Mouse (Mus musculus) CH12.LX (cell line): ENCODE results near the gene Cacng7. TPM values are rescaled to one million over a fixed set of nuclear protein-coding genes. Genes with fewer than 3 reads are reported as not detected.
A peak's percentile ranks its signal among the peaks of the same experiment; 100 is the strongest.

Experiments
- DNase-seq: peaks from one replicate; pipeline ENCODE4 v3.0.0-alpha.2; 2013; ENCODE audit errors: extremely low read depth
- H3K27ac ChIP-seq: 2 replicates; pipeline ENCODE4 v1.5.1; 2012; ENCODE audit warnings: low read depth, mild to moderate bottlenecking, control low read depth, moderate library complexity; ENCODE audit not compliant: insufficient read depth
- H3K27me3 ChIP-seq: replicated peaks from 2 replicates; pipeline ENCODE3; 2012; ENCODE audit warnings: inconsistent platforms
- H3K36me3 ChIP-seq, 2 experiments: replicated peaks in 1 of 2; 2 replicates each; pipeline versions ENCODE3 to v1.6.1; 2012; ENCODE audit warnings: inconsistent platforms in 1 of 2, low read length in 1 of 2, mild to moderate bottlenecking in 1 of 2, mixed read lengths in 1 of 2, moderate library complexity in 1 of 2; ENCODE audit not compliant: control insufficient read depth in 1 of 2, insufficient read depth in 1 of 2
- H3K4me1 ChIP-seq, 2 experiments: 2 replicates each; pipeline ENCODE4 v1.6.1; 2012; ENCODE audit warnings: inconsistent platforms in 1 of 2, moderate library complexity in 1 of 2; ENCODE audit not compliant: insufficient read depth in 2 of 2, control insufficient read depth in 1 of 2
- H3K4me2 ChIP-seq: 2 replicates; pipeline ENCODE4 v1.6.1; 2012; ENCODE audit warnings: low read depth, mild to moderate bottlenecking, control low read depth; ENCODE audit not compliant: poor library complexity, insufficient read depth, severe bottlenecking
- H3K4me3 ChIP-seq, 3 experiments: fragments of 150-350 bp in 1 of 3; sonication (generic) in 1 of 3; replicated peaks in 1 of 3; 2 replicates each; pipeline versions ENCODE3 to v1.5.1; 2011 to 2012; ENCODE audit warnings: low read depth in 2 of 3, low read length in 2 of 3, mild to moderate bottlenecking in 2 of 3, moderate library complexity in 2 of 3, control low read depth in 1 of 3, improper control_type of control experiment in 1 of 3, inconsistent platforms in 1 of 3, mixed read lengths in 1 of 3; ENCODE audit not compliant: poor library complexity in 1 of 3
- H3K79me2 ChIP-seq: replicated peaks from 2 replicates; pipeline ENCODE4 v1.6.1; 2012; ENCODE audit warnings: mild to moderate bottlenecking, moderate library complexity; ENCODE audit not compliant: control insufficient read depth, poor library complexity, insufficient read depth, severe bottlenecking; ENCODE audit errors: extremely low read depth
- H3K9ac ChIP-seq: 2 replicates; pipeline ENCODE4 v1.6.1; 2012; ENCODE audit warnings: low read depth, mild to moderate bottlenecking, control low read depth, moderate library complexity; ENCODE audit not compliant: insufficient read depth
- H3K9me3 ChIP-seq: replicated peaks from 2 replicates; pipeline ENCODE3; 2012; ENCODE audit warnings: low read length, inconsistent platforms, mixed read lengths
- CHD1 ChIP-seq: IDR thresholded peaks from 2 replicates; pipeline ENCODE4 v1.6.1; 2012; ENCODE audit warnings: low read depth, low read length, improper control_type of control experiment, inconsistent platforms
- CTCF ChIP-seq, 2 experiments: IDR thresholded peaks in 1 of 2; conservative IDR thresholded peaks in 1 of 2; 2 replicates each; pipeline ENCODE4 v1.5.1; 2011 to 2012; ENCODE audit warnings: low read depth in 2 of 2, low read length in 2 of 2, improper control_type of control experiment in 1 of 2, inconsistent platforms in 1 of 2, mild to moderate bottlenecking in 1 of 2, moderate library complexity in 1 of 2
- EP300 ChIP-seq: IDR thresholded peaks from 2 replicates; pipeline ENCODE4 v1.6.1; 2011; ENCODE audit warnings: low read length, improper control_type of control experiment
- HCFC1 ChIP-seq: IDR thresholded peaks from 2 replicates; pipeline ENCODE4 v1.6.1; 2012; ENCODE audit warnings: low read depth, mild to moderate bottlenecking, inconsistent platforms, low read length, improper control_type of control experiment
- JUN ChIP-seq: IDR thresholded peaks from 2 replicates; pipeline ENCODE4 v1.6.1; 2011; ENCODE audit warnings: low read depth, mild to moderate bottlenecking, low read length, improper control_type of control experiment, moderate library complexity; ENCODE audit not compliant: insufficient read depth
- MAFK ChIP-seq: IDR thresholded peaks from 2 replicates; pipeline ENCODE4 v1.6.1; 2011; ENCODE audit warnings: low read length, improper control_type of control experiment; ENCODE audit not compliant: insufficient replicate concordance
- MAX ChIP-seq: IDR thresholded peaks from 2 replicates; pipeline ENCODE4 v1.6.1; 2011; ENCODE audit warnings: low read length, improper control_type of control experiment
- MAZ ChIP-seq: IDR thresholded peaks from 2 replicates; pipeline ENCODE4 v1.6.1; 2012; ENCODE audit warnings: low read depth, mild to moderate bottlenecking, inconsistent platforms, low read length, improper control_type of control experiment, moderate library complexity
- MEF2A ChIP-seq: IDR thresholded peaks from 2 replicates; pipeline ENCODE4 v1.6.1; 2014; ENCODE audit warnings: low read depth, mild to moderate bottlenecking, inconsistent platforms, low read length, improper control_type of control experiment, borderline replicate concordance
- MXI1 ChIP-seq: IDR thresholded peaks from 2 replicates; pipeline ENCODE4 v1.6.1; 2011; ENCODE audit warnings: mild to moderate bottlenecking, low read depth, low read length, improper control_type of control experiment
- NRF1 ChIP-seq: IDR thresholded peaks from 2 replicates; pipeline ENCODE4 v1.6.1; 2014; ENCODE audit warnings: low read depth, mild to moderate bottlenecking, inconsistent platforms, low read length, improper control_type of control experiment, moderate library complexity
- PAX5 ChIP-seq: IDR thresholded peaks from 2 replicates; pipeline ENCODE4 v1.6.1; 2012; ENCODE audit warnings: low read length, inconsistent platforms, mixed read lengths
- POLR2A ChIP-seq: IDR thresholded peaks from 2 replicates; pipeline ENCODE4 v1.6.1; 2011; ENCODE audit warnings: low read depth, mild to moderate bottlenecking, improper control_type of control experiment, low read length
- RAD21 ChIP-seq: IDR thresholded peaks from 2 replicates; pipeline ENCODE4 v1.6.1; 2011; ENCODE audit warnings: low read depth, mild to moderate bottlenecking, low read length, improper control_type of control experiment, moderate library complexity
- SIN3A ChIP-seq: IDR thresholded peaks from 2 replicates; pipeline ENCODE4 v1.6.1; 2012; ENCODE audit warnings: low read length, improper control_type of control experiment, inconsistent platforms
- SMC3 ChIP-seq: IDR thresholded peaks from 2 replicates; pipeline ENCODE4 v1.6.1; 2011; ENCODE audit warnings: low read depth, low read length, improper control_type of control experiment
- TBP ChIP-seq: conservative IDR thresholded peaks from 2 replicates; pipeline ENCODE4 v1.6.1; 2011; ENCODE audit warnings: low read depth, low read length, improper control_type of control experiment
- UBTF ChIP-seq: IDR thresholded peaks from 2 replicates; pipeline ENCODE4 v1.6.1; 2012; ENCODE audit warnings: low read depth, mild to moderate bottlenecking, inconsistent platforms, low read length, improper control_type of control experiment, moderate library complexity
- USF1 ChIP-seq: IDR thresholded peaks from 2 replicates; pipeline ENCODE4 v1.6.1; 2014; ENCODE audit warnings: low read depth, mild to moderate bottlenecking, inconsistent platforms, low read length, improper control_type of control experiment
- USF2 ChIP-seq: conservative IDR thresholded peaks from 2 replicates; pipeline ENCODE4 v1.6.1; 2011; ENCODE audit warnings: low read depth, low read length, improper control_type of control experiment
- ZC3H11A ChIP-seq: IDR thresholded peaks from 2 replicates; pipeline ENCODE4 v1.6.1; 2012; ENCODE audit warnings: low read depth, mild to moderate bottlenecking, inconsistent platforms, low read length, improper control_type of control experiment
- ZKSCAN1 ChIP-seq: IDR thresholded peaks from 2 replicates; pipeline ENCODE4 v1.6.1; 2012; ENCODE audit warnings: low read depth, inconsistent platforms, low read length, improper control_type of control experiment, borderline replicate concordance
- ZNF384 ChIP-seq: IDR thresholded peaks from 2 replicates; pipeline ENCODE4 v1.6.1; 2012; ENCODE audit warnings: low read depth, low read length, improper control_type of control experiment, inconsistent platforms
- dilution Hi-C: fragments of 300-500 bp; cut with MboI; formaldehyde crosslinking; loops from 2 replicates; pipeline ENCODE4 v1.14.3; 2020; ENCODE audit warnings: low sequenced_read_pairs; ENCODE audit not compliant: extremely low pct_unique_long_range_greater_than_20kb, extremely low pct_ligation_motif_present
- in situ Hi-C: fragments of 300-500 bp; cut with MboI; formaldehyde crosslinking; loops from 3 replicates; pipeline ENCODE4 v1.14.3; 2019; ENCODE audit warnings: low sequenced_read_pairs, low pct_ligation_motif_present, low pct_unique_long_range_greater_than_20kb, mixed read lengths
- polyA plus RNA-seq: library from polyadenylated mRNA; unstranded; fragments of >175 nt; gene quantifications from 2 replicates; pipeline ENCODE4 v1.2.1, GENCODE M21; 2012; ENCODE audit warnings: low read depth; ENCODE audit not compliant: insufficient read length
- total RNA-seq, 2 experiments: library from RNA; depleted of rRNA; stranded (reverse); fragments of 300-350 nt in 1 of 2; fragments of >200 nt in 1 of 2; gene quantifications; 2 replicates each; pipeline ENCODE4 v1.2.3; 2012 to 2014

Cacng7 gene
- total and polyA plus RNA-seq, 3 experiments: 0.21 to 2.8 (median 0.28) TPM

- H3K27me3 ChIP-seq: no peaks in the 10 kb centered on the region
- no peak overlapping the region for H3K4me2 ChIP-seq
- no peaks in the 10 kb centered on the region for H3K79me2 ChIP-seq
- no peak overlapping the region for H3K9ac ChIP-seq
- H3K36me3 ChIP-seq: peaks cover 11 to 40% of the 10 kb centered on the region in 2 experiments
- dilution Hi-C loops: no loop called here
- in situ Hi-C loops: no loop called here
- peaks cover 4 to 61% of the 10 kb centered on the region in 2 experiments for H3K4me1 ChIP-seq
- no peak overlapping the region for H3K27ac ChIP-seq
- H3K4me3 ChIP-seq: no peak overlapping the region
- DNase-seq: peak; percentile 34
- TF ChIP-seq ZNF384 (peak; percentile 62; the same call in 1 of the 2 replicates), TBP (no peak)
- TF ChIP-seq, all 38 proteins: peak for 1
- no peaks in the 10 kb centered on the region for H3K9me3 ChIP-seq
Observed at GRCm38 (mm10) chr7:3295321-3296110, 37.2 kb upstream of the Cacng7 start.

DNA sequence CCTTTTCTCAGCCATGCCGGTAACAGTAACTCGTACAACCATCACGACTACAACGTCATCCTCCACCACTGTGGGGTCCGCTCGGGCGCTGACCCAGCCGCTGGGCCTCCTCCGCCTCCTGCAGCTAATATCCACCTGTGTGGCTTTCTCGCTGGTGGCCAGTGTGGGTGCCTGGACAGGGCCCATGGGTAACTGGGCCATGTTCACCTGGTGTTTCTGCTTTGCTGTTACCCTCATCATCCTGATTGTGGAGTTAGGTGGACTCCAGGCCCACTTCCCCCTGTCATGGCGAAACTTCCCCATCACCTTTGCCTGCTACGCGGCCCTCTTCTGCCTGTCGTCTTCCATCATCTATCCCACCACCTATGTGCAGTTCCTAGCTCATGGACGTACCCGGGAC is 36.0 kb upstream of the Cacng7 start:
- no peak for DNase-seq
- no peak overlapping the region for H3K4me2 ChIP-seq
- in situ Hi-C loops (no loop called here), dilution Hi-C loops (no loop called here)
- no peak overlapping the region for H3K4me3 ChIP-seq
- no peak overlapping the region for H3K9ac ChIP-seq
- H3K36me3 ChIP-seq: peaks cover 11 to 43% of the 10 kb centered on the region in 2 experiments
- H3K27me3 ChIP-seq: no peaks in the 10 kb centered on the region
- no peak for TF ChIP-seq CHD1
- no peak for TF ChIP-seq TBP
- no peak for TF ChIP-seq ZKSCAN1
- TF ChIP-seq EP300: no peak
- no peak for TF ChIP-seq PAX5
- no peak for TF ChIP-seq USF2
- TF ChIP-seq MAX: no peak
- TF ChIP-seq ZC3H11A: no peak
- TF ChIP-seq, all 38 proteins: peak for 0
- no peaks in the 10 kb centered on the region for H3K9me3 ChIP-seq
- no peaks in the 10 kb centered on the region for H3K79me2 ChIP-seq
- H3K27ac ChIP-seq: no peak overlapping the region
- H3K4me1 ChIP-seq: peaks cover 0 to 49% of the 10 kb centered on the region in 2 experiments; a peak in 2 of 4 replicates

GRCm38 (mm10) chr7:3299941-3300617 is 32.7 kb upstream of the Cacng7 start:
- Histone ChIP-seq H3K27ac (no peak overlapping the region), H3K27me3 (peaks cover 2% of the 10 kb centered on the region), H3K4me2 (no peak overlapping the region), H3K4me3 (no peak overlapping the region), H3K4me1 (peaks cover 6 to 51% of the 10 kb centered on the region in 2 experiments), H3K9ac (no peak overlapping the region), H3K79me2 (no peaks in the 10 kb centered on the region), H3K9me3 (no peaks in the 10 kb centered on the region), H3K36me3 (peaks cover 11 to 46% of the 10 kb centered on the region in 2 experiments)
- no peak for TF ChIP-seq UBTF
- no peak for TF ChIP-seq MAZ
- no peak for TF ChIP-seq TBP
- TF ChIP-seq NRF1: no peak
- no peak for TF ChIP-seq JUN
- peak; percentile 24 for TF ChIP-seq SMC3
- no peak for TF ChIP-seq SIN3A
- no peak for TF ChIP-seq MXI1
- peak; percentile 18 to 60; a peak in 2 of 4 replicates for TF ChIP-seq CTCF (conservative IDR thresholded peaks at IDR 0.05 in 1 of 2, IDR thresholded peaks at IDR 0.05 in 1 of 2; ENCODE audit: low read depth in 2 of 2, low read length in 2 of 2)
- no peak for TF ChIP-seq USF1
- TF ChIP-seq HCFC1: no peak
- TF ChIP-seq POLR2A: no peak
- no peak for TF ChIP-seq MEF2A
- TF ChIP-seq ZNF384: peak; percentile 92
- TF ChIP-seq MAFK: no peak
- peak; percentile 36 for TF ChIP-seq RAD21
- dilution Hi-C loops (no loop called here), in situ Hi-C loops (no loop called here)
- DNase-seq: peak; percentile 38
